Mouse (Mus musculus) heart, adult 2 months (tissue): ENCODE measurements around the gene Slc5a6.

ENCODE experiments used
- CTCF ChIP-seq: fragments of 200-600 bp; IDR thresholded peaks from 2 replicates; pipeline ENCODE4 v1.8.1; 2022; ENCODE audit warnings: antibody characterized with exemption, mild to moderate bottlenecking, moderate library complexity
- POLR2A ChIP-seq: fragments of 200-500 bp; IDR thresholded peaks from 2 replicates; pipeline ENCODE4 v1.6.1; 2011; ENCODE audit warnings: mild to moderate bottlenecking, low read depth, low read length, control low read depth; ENCODE audit not compliant: insufficient read depth

DNA sequence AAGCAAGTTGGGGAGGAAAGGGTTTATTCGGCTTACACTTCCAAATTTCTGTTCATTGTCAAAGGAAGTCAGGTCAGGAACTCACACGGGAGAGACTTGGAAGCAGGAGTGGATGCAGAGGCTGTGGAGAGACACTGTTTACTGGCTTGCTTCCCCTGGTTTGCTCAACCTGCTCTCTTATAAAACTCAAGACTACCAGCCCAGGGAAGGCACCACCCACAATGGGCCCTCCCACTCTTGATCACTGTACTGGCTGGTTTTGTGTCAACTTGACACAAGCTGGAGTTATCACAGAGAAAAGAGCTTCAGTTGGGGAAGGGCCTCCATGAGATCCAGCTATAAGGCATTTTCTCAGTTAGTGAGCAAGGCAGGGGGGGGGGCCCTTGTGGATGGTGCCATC is 22.3 kb upstream of the Slc5a6 start:
- no peak for TF ChIP-seq POLR2A
- TF ChIP-seq CTCF, result no peak
